Mouse (Mus musculus): ENCODE measurements at regions not wholly inside any gene's neighbourhood (a gene's known extent, or its start where the extent isn't known, plus 50 kb on each side); places are given as distances from the start of the nearest gene placed in this dataset.
"Not testable (repeated sequence)": the region's sequence is repeated elsewhere in the genome, so short reads cannot be mapped to it uniquely, and the experiment has no call there.

DNA sequence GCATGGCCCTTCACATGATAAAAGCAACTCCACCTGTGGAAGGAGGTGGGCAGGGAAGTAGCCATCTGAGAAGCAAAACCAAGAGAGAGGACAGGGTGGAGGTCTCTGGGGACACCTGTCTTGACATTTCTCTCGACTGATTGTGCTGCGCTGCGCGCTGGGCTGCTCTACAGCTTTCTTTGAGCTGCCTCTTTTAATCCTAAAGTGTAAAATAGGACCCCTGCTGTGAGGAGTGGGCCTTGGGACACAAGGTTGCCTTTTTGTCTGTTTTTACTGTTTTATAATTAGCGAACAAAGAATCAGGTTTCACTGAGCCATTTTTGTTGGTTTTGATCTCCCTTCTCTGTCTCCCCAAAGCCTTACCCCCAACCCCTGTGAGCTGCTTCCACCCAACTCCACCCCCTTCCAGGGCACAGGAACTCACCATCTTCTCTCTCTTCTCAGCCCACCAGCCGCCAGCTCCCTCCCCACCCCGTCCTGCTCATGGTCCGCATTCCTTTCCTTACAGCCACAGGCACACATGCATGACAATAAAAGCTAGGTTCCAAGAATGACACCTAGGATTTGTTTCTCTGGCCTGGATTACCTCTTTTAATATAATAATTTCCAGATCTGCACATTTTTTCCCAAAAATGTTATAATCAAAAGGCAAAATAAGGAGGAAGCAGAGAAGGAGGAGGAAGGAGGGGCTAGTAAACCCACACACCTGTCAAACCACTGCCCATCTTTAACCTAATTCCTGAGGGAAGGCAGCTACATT, 57.3 kb downstream of the Cbln4 start:
- DNase-seq (ENCODE audit: extremely low spot score in 1 of 2, low spot score in 2 of 2): no peak
- no peak for TF ChIP-seq CTCF (IDR thresholded peaks at IDR 0.05)
- no peak overlapping the region for H3K27ac ChIP-seq
- intact Hi-C loops (cut with DNase I): no loop called here
- H3K4me3 ChIP-seq: no peak overlapping the region

DNA sequence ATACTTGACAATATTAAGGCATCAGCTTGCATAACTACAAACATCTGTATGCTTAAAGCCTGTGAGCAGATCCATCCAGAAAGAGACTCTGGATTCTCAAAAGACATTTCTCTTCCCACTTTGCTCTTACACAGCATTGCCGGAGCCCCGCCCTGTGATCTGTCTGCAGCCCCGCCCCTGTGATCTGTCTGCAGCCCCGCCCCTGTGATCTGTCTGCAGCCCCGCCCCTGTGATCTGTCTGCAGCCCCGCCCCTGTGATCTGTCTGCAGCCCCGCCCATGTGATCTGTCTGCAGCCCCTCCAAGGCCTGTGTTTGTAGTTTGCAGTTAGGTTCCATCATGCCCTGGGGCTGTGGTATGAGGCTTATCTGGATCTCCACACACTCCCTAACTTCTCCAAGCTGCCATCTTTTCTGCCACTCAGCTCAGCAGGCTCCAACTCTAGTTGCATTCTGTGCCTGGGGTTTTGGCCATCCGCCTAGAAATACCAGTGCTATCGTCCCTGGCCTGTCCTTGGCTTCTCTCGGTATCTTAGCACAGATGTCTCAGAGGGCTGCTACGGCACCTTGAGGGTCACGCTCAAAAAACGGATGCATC, 73.9 kb downstream of the Cbln4 start:
- no peak for TF ChIP-seq CTCF (IDR thresholded peaks at IDR 0.05)

DNA sequence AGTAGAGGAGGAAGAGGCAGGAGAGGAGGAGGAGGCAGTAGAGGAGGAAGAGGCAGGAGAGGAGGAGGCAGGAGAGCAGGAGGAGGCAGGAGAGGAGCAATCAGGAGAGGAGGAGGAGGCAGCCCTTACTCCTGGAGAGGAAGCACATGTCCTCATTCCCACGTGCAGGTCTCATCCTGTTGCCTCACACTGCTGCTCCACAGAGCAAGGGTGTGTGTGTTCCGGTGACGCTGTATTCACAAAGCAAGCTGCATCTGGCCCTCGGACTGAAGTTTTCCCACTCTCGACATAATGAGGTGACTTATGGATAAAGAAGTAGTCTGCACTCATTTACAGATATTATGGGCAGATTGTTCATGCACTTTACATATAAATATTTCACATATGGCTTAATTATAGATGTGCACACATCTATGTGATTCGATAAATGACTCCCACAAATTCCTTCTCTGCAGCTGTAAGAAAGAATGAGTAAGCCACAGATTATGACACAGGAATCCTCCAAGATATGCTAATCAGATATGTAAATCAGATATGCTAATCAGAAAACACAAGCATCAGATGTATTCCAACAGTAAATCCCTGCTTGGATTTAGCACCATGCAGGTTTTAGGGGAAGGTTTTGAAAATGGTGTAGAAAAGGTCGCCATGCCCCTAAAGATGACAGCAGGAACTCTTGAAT, 96.6 kb downstream of the Cbln4 start:
- DNase-seq (ENCODE audit: extremely low spot score in 1 of 2, low spot score in 2 of 2): peak; percentile 12 to 13
- no peak overlapping the region for H3K4me3 ChIP-seq
- H3K27ac ChIP-seq: no peak overlapping the region
- intact Hi-C loops (cut with DNase I): loop anchor here (5.0 kb wide), 1 partner anchor 191 kb away; no protein-coding TSS in a partner anchor
- no peak for TF ChIP-seq CTCF (IDR thresholded peaks at IDR 0.05)

More for the DNA sequence above, 73.9 kb downstream of the Cbln4 start:
- Histone ChIP-seq H3K27ac (no peak overlapping the region), H3K4me3 (no peak overlapping the region)
- intact Hi-C loops (cut with DNase I): no loop called here
- DNase-seq (ENCODE audit: extremely low spot score in 1 of 2, low spot score in 2 of 2): no peak

DNA sequence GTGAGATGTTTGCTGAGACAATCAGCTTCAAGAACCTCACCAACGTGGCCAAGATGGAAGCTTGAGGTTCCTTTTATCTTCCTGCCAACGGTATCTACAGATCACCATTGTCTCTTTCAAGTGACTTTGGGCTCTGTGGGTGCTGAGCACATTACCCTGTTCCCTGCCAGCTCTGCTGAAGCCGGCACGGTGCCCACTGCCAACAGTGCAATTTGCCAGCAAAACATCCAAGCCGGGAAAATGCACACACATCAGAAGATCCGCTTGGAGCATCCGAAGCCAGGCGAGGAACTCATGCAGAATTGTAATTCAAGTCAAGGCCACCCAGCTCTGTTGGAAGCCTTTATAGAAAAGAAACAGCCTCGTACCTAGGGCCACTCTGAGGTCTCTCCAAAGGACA, 100.6 kb downstream of the Cbln4 start:
- H3K27ac ChIP-seq: no peak overlapping the region
- peak; percentile 11 to 16 for DNase-seq (ENCODE audit: extremely low spot score in 1 of 2, low spot score in 2 of 2)
- intact Hi-C loops (cut with DNase I): no loop called here
- no peak for TF ChIP-seq CTCF (IDR thresholded peaks at IDR 0.05)
- H3K4me3 ChIP-seq: no peak overlapping the region

DNA sequence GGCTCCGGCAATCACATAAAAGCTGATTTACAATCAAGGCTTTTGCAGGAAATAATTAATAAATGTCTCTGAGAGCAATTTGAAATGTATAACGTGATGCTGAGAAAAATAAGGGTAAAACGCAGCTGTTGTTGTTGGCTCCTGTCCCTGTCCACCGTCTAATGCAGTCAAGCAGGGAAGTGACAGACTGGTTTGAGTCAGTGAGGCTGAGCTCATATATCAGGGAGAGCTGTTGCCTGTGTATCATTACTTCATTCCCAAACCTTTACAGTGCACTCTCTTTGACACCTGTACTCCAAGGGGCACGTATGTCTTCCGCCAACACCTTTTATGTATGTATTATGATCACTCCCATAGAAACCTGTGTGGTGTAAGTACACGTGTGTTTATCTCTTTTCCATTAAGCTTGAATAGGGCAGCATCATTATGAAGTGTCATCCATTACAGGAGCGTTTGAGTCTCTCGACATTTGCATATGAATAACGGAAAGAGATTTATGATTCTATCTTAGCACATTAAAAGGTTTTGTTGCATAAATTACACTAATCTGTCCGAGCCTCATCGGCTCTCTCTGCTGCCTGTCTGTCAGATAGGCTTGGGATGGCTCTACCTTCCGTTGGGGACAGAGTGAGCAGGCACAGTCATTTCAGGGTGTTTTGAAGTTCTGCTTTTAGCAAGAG, 107.5 kb downstream of the Cbln4 start:
- no peak for DNase-seq (ENCODE audit: extremely low spot score in 1 of 2, low spot score in 2 of 2)
- Histone ChIP-seq H3K27ac (no peak overlapping the region), H3K4me3 (no peak overlapping the region)
- intact Hi-C loops (cut with DNase I): no loop called here
- TF ChIP-seq CTCF (IDR thresholded peaks at IDR 0.05): no peak

DNA sequence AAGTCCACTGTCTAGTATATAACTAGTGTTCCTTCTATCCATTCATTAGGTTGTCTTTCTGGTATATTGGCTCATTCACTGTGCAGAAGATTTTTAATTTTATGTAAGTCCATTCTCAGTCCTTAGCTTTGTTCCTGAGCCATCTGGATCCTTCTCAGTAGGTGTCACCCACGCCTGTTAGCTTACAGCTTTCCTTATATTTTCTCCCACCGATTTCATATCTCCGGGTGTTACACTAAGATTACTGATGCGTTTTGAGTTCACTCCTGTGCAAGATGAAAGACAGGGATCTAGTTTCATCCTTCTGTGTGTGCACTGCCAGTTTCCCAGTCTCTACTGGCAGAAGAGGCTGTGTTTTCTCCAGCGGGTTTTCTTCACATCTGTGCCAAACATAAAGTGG, 122.3 kb downstream of the Cbln4 start:
- intact Hi-C loops (cut with DNase I): loop anchor here (5.0 kb wide), 2 partner anchors 211 to 334 kb away; no protein-coding TSS in a partner anchor
- no peak for TF ChIP-seq CTCF (IDR thresholded peaks at IDR 0.05)
- no peak overlapping the region for H3K4me3 ChIP-seq
- no peak overlapping the region for H3K27ac ChIP-seq
- peak in 1 of 2 experiments; percentile 13 for DNase-seq (ENCODE audit: extremely low spot score in 1 of 2, low spot score in 2 of 2)

DNA sequence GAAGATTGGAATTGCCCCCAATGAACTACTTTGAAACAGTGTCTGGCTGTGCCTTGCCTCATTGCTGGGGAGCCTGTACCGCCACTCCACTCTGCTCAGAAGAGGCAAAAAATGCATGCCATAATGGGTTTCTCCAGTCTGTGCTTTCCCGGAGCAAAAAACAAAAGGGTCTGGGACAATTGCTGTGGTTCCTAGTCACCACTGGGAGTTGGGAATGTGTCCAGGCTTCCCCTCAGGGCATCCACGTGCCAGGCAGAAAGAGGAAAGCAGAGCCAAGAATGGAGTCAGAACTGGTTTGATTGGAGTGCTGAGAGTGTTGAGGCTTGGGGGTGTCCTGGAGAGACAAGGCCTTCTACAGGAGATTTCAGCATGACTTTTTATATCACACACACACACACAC, 156.0 kb downstream of the Cbln4 start:
- Histone ChIP-seq H3K4me3 (no peak overlapping the region), H3K27ac (no peak overlapping the region)
- no peak for DNase-seq (ENCODE audit: extremely low spot score in 1 of 2, low spot score in 2 of 2)
- no peak for TF ChIP-seq CTCF (IDR thresholded peaks at IDR 0.05)
- intact Hi-C loops (cut with DNase I): no loop called here

DNA sequence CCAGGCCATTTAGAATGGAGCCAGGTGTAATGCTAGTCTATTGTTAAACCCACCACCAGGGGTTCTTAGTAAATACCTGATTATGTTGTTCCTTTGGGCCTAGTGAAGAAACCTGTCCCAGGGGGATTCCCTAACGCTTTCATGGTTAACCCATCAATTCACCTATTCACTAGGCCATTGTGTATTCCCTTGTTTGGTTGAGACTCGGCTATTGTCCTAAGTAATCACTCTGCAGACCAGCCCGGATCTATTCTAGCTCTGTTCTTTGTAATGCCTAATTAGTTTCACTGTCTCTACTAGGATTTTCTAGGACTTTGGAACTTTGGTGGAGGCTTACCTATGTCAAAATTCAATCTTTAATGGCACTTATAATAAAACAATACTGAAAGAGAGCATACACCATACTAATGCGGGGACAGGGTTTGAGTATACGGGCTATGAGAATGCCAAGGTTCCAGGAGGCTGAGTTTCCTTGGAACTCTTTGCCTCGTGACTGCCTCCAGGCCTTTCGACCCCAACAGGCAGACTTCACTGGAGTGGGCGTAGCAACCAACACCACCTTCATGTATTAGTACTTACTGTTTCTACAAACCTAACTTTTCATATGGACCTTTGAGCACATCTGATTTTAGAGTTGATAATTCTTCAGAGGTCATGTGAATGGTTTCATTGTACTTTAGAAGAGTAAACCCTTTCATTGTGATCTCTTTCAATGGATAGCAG, 163.9 kb downstream of the Cbln4 start:
- H3K4me3 ChIP-seq; intact Hi-C loops (cut with DNase I); DNase-seq (ENCODE audit: extremely low spot score in 1 of 2, low spot score in 2 of 2); H3K27ac ChIP-seq: not testable (repeated sequence)

DNA sequence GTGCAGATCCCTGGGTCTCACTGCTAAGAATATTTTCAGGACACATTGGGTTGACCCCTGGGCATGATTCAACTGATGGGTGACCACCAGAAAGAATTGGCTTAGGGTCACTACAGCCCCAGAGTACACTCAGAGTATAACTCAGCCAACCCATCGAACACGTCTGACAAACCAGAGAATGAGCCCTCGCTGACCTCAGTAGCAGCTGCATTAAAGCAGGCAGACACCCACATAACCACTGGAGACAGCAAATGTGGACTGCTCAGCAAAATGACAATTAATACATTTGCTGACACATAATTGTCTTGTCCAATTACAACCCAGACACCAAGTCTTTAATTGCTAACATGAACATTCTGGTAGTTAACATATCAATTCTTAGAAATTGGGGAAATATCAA, 175.7 kb downstream of the Cbln4 start:
- no peak for DNase-seq (ENCODE audit: extremely low spot score in 1 of 2, low spot score in 2 of 2)
- intact Hi-C loops (cut with DNase I): no loop called here
- no peak for TF ChIP-seq CTCF (IDR thresholded peaks at IDR 0.05)
- no peak overlapping the region for H3K27ac ChIP-seq
- no peak overlapping the region for H3K4me3 ChIP-seq

DNA sequence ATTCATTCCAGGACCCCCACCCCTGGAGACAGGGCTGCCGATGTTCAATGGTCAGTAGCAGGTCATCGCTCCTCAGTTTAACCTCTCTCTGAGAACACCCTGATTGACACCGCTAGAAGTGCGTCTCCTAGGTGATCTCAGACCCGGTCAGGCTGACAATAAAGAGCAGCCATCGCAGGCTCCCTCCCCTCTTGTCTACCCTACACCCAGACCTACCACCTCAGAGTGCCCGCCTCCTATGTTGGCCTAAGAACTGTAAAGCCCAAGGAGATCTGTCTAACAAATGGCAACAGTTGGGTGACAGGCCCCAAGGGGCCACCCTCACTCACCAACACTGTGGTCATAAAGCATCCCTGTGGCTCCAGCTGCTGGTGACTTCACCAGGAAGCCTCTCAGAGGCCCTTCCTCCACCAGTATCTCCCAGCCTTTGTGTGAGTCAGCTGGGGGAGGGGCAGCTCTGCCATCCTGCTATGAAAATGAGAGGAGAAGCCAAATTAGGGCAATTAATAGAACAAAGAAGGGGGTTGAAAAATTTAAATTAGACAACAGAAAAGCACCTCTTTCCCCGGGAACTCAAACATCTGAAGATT, 178.8 kb downstream of the Cbln4 start:
- Histone ChIP-seq H3K4me3 (no peak overlapping the region), H3K27ac (no peak overlapping the region)
- no peak for TF ChIP-seq CTCF (IDR thresholded peaks at IDR 0.05)
- intact Hi-C loops (cut with DNase I): no loop called here
- DNase-seq (ENCODE audit: extremely low spot score in 1 of 2, low spot score in 2 of 2): no peak

DNA sequence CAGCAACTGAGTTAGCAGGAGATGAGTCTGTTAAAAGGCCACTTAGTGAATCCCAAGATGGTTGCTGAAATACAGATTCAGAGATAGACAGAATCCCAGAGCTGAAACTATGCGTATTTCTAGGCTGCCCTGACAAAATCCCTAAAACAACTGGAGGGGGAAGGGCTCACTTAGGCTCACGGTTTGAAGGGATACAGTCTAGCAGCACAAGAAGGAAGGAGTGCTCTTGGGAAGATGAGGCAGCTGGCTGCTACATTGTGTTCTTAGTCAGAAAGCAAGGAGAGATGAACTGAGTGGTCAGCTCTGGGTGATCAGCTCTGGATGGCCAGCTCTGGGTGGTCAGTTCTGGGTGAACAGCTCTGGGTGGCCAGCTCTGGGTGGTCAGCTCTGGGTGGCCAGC, 180.6 kb downstream of the Cbln4 start:
- Histone ChIP-seq H3K27ac (no peak overlapping the region), H3K4me3 (no peak overlapping the region)
- intact Hi-C loops (cut with DNase I): no loop called here
- no peak for DNase-seq (ENCODE audit: extremely low spot score in 1 of 2, low spot score in 2 of 2)
- no peak for TF ChIP-seq CTCF (IDR thresholded peaks at IDR 0.05)

Measured in left cerebral cortex, adult 2 months (tissue).